Mouse (Mus musculus): Measurements from ENCODE around the gene Uba7.

GRCm38 (mm10) chr9:108017127-108017526 lies 41.8 kb downstream of the Uba7 start:
- TF ChIP-seq POLR2AphosphoS2 (IDR thresholded peaks at IDR 0.05; ENCODE audit: low read depth, low read length): no peak
- no peak for TF ChIP-seq POLR2A (IDR thresholded peaks at IDR 0.05; ENCODE audit: low read depth, low read length)
- TF ChIP-seq MAFK (IDR thresholded peaks at IDR 0.05; ENCODE audit: insufficient replicate concordance, low read length): no peak
- TF ChIP-seq BHLHE40 (IDR thresholded peaks at IDR 0.05; ENCODE audit: low read depth, low read length): no peak
- TF ChIP-seq CTCF (conservative IDR thresholded peaks at IDR 0.05 in 1 of 2, IDR thresholded peaks at IDR 0.05 in 1 of 2; ENCODE audit: low read depth in 2 of 2, low read length in 2 of 2): no peak
- TF ChIP-seq MAX (IDR thresholded peaks at IDR 0.05; ENCODE audit: low read length): no peak
- no peak for TF ChIP-seq EP300 (IDR thresholded peaks at IDR 0.05; ENCODE audit: low read length)
- TF ChIP-seq MYC (IDR thresholded peaks at IDR 0.05; ENCODE audit: low read depth, low read length): no peak
- TF ChIP-seq CHD2 (IDR thresholded peaks at IDR 0.05; ENCODE audit: low read length): no peak
- TF ChIP-seq ZMIZ1 (IDR thresholded peaks at IDR 0.05; ENCODE audit: low read depth, low read length): no peak
